Mouse (Mus musculus) cerebellum, adult 2 months (tissue): ENCODE measurements around the gene H2-T3. TPM values are rescaled to one million over a fixed set of nuclear protein-coding genes. Genes with fewer than 3 reads are reported as not detected.
"Not testable (repeated sequence)": the region's sequence is repeated elsewhere in the genome, so short reads cannot be mapped to it uniquely, and the experiment has no call there.

ENCODE experiments used
- DNase-seq, 2 experiments: peaks; one replicate each; pipeline ENCODE4 v3.0.0; 2021
- H3K27ac ChIP-seq: fragments of 200-500 bp; 2 replicates; pipeline ENCODE4 v1.5.1; 2012; ENCODE audit warnings: low read length, control low read depth, inconsistent platforms; ENCODE audit not compliant: insufficient read depth
- H3K27me3 ChIP-seq: fragments of 200-500 bp; 2 replicates; pipeline ENCODE4 v1.6.1; 2012; ENCODE audit warnings: inconsistent platforms, mild to moderate bottlenecking, low read length, moderate library complexity; ENCODE audit not compliant: control insufficient read depth, insufficient read depth
- H3K4me1 ChIP-seq: fragments of 200-500 bp; 2 replicates; pipeline ENCODE4 v1.6.1; 2011; ENCODE audit warnings: low read length; ENCODE audit not compliant: control insufficient read depth, insufficient read depth
- H3K4me3 ChIP-seq: fragments of 200-500 bp; replicated peaks from 2 replicates; pipeline ENCODE3; 2011; ENCODE audit warnings: mild to moderate bottlenecking, low read depth, low read length, control low read depth; ENCODE audit not compliant: insufficient read depth
- CTCF ChIP-seq: fragments of 200-500 bp; IDR thresholded peaks from 2 replicates; pipeline ENCODE4 v1.5.1; 2011; ENCODE audit warnings: low read depth, mild to moderate bottlenecking, control low read depth, low read length, moderate library complexity, borderline replicate concordance; ENCODE audit not compliant: insufficient read depth
- POLR2A ChIP-seq: fragments of 200-500 bp; IDR thresholded peaks from 2 replicates; pipeline ENCODE4 v1.6.1; 2011; ENCODE audit warnings: low read length, control low read depth, borderline replicate concordance; ENCODE audit not compliant: insufficient read depth
- WGBS: fragments of 180-500 bp; shearing (Covaris S2); methylation state at CpG from one replicate; pipeline ENCODE4 v1.1.7; 2018; 5-methylcytosine and 5-hydroxymethylcytosine counted together
- polyA plus RNA-seq: library from polyadenylated mRNA; depleted of rRNA; stranded (reverse); fragments of >200 nt; gene quantifications from 2 replicates; pipeline ENCODE4 v1.2.3, GENCODE M21; 2012

Gene H2-T3
- polyA plus RNA-seq, 1 experiment = not detected

DNA sequence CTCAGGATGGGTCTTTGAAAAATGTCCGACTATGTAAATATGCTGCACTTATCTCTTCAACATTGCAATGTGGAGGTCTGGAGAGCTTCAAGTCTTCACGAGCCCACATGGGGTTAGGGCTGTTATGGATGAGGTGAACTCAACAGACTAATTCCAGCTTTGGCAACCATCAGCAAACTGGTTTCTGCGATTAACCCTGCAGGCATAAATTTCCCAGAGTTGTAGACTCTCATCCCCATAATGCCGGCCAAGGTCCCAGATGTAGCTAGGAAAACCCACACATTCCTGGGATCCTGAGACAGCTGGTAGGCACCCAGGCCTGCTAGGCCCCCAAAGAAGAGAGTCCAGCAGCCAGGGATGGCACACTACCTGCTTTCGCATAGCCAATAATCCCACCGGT lies 4.4 kb upstream of the H2-T3 start:
- WGBS = 75% methylated on average over 6 of the region's 6 CpGs
- Histone ChIP-seq H3K4me3 (no peak overlapping the region), H3K27ac (no peak overlapping the region), H3K4me1 (no peaks in the 10 kb centered on the region), H3K27me3 (no peaks in the 10 kb centered on the region; the same call in 1 of the 2 replicates)
- TF ChIP-seq POLR2A (no peak), CTCF (no peak)
- DNase-seq = no peak

DNA sequence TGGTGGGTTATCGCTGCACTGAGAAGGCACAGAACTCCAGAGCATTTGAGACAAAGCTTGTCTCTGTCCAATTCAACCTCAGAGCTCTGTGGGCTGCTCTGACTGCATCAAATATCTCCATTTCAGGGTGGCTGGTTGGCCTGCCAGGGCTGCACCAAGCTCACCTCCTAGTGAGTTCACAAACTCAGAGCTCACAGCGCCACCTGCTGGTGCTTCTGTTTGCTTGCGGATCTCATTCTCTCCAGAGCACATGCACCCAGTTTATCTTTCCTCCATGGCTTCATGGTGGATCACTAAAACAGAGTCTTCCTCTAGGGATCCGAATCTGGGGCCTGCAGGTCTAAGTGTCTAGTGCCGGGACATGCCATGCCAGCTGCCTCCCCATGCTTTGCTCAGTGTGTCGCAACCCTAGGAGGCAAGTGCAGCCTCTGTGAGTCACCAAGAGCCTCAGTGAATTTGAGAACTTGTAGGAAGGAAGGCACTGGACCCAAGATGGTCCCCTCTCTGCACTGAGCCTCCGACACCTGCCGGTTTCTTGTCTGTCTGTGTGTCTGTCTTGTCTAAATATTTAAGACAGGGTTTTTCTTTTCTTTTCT lies 3.6 kb upstream of the H2-T3 start:
- Histone ChIP-seq H3K27me3 (no peaks in the 10 kb centered on the region; the same call in 1 of the 2 replicates), H3K4me3 (no peak overlapping the region), H3K27ac (no peak overlapping the region), H3K4me1 (no peaks in the 10 kb centered on the region)
- TF ChIP-seq POLR2A (no peak), CTCF (peak; percentile 50; the same call in 1 of the 2 replicates)
- WGBS = 32% methylated on average over 8 of the region's 8 CpGs
- peak in 1 of 2 experiments; percentile 14 for DNase-seq

GRCm38 (mm10) chr17:36192371-36192770 lies 2.3 kb upstream of the H2-T3 start:
- Histone ChIP-seq H3K27me3 (no peaks in the 10 kb centered on the region; the same call in 1 of the 2 replicates), H3K4me1 (no peaks in the 10 kb centered on the region), H3K4me3 (no peak overlapping the region), H3K27ac (no peak overlapping the region)
- TF ChIP-seq POLR2A (no peak), CTCF (no peak)
- WGBS = 60% methylated on average over 2 of the region's 2 CpGs
- DNase-seq = no peak

- no peak overlapping the region for H3K4me3 ChIP-seq
- no peak overlapping the region for H3K27ac ChIP-seq
- 45% methylated on average over 18 of the region's 18 CpGs for WGBS
- no peak for DNase-seq
- H3K4me1 ChIP-seq = no peaks in the 10 kb centered on the region
- no peaks in the 10 kb centered on the region; the same call in 1 of the 2 replicates for H3K27me3 ChIP-seq
- TF ChIP-seq CTCF (no peak), POLR2A (no peak)
Measured at GRCm38 (mm10) chr17:36189491-36190168, 457 bp downstream of the H2-T3 start.

- H3K4me3 ChIP-seq = no peak overlapping the region
- DNase-seq = no peak
- 47% methylated on average over 3 of the region's 3 CpGs for WGBS
- no peaks in the 10 kb centered on the region; the same call in 1 of the 2 replicates for H3K27me3 ChIP-seq
- H3K27ac ChIP-seq = no peak overlapping the region
- TF ChIP-seq CTCF (no peak), POLR2A (no peak)
- H3K4me1 ChIP-seq = no peaks in the 10 kb centered on the region
Measured at GRCm38 (mm10) chr17:36187540-36187939, 2.5 kb downstream of the H2-T3 start.

DNA sequence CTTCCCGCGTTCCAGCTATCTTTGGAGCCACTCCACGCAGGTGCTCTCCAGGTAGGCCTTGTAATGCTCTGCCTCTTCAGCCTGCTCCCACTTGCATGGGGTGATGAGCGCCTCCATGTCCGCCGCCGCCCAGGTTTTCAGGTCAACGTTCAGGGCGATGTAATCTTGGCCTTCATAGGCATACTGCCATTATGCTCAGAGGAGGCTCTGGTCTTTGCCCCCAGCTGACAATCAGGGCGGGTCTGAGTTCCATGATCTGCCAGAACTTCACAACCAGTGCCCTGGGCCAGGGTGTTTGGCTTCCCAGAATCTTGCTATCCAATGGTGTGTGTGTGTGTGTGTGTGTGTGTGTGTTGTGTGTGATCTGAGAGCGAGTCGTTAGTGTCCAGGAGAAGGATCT lies 7.9 kb downstream of the H2-T3 start:
- no peak overlapping the region for H3K4me3 ChIP-seq
- TF ChIP-seq CTCF (no peak), POLR2A (no peak)
- no peak overlapping the region for H3K27ac ChIP-seq
- no peaks in the 10 kb centered on the region; the same call in 1 of the 2 replicates for H3K27me3 ChIP-seq
- 78% methylated on average over 12 of the region's 12 CpGs for WGBS
- no peak for DNase-seq
- no peaks in the 10 kb centered on the region for H3K4me1 ChIP-seq

DNA sequence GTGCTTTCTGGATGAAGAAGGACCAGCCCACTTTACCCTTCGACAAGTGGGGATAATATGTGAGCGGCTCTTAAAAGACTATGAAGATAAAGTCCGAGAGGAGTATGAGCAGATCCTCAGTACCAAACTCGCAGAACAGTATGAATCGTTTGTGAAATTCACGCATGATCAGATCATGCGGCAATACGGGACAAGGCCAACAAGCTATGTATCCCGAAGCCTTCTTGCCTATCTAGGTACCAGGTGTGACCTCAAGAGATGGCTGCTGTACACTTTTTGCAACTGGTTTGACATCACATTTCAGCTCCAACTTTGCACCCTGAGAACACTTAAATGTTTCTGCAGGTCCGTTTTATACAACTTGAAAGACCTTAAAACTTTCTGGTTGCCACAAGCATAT lies 10.6 kb downstream of the H2-T3 start:
- not testable (repeated sequence) for H3K4me1 ChIP-seq, H3K27ac ChIP-seq, H3K4me3 ChIP-seq, DNase-seq, H3K27me3 ChIP-seq
- WGBS = 13% methylated on average over 10 of the region's 10 CpGs

DNA sequence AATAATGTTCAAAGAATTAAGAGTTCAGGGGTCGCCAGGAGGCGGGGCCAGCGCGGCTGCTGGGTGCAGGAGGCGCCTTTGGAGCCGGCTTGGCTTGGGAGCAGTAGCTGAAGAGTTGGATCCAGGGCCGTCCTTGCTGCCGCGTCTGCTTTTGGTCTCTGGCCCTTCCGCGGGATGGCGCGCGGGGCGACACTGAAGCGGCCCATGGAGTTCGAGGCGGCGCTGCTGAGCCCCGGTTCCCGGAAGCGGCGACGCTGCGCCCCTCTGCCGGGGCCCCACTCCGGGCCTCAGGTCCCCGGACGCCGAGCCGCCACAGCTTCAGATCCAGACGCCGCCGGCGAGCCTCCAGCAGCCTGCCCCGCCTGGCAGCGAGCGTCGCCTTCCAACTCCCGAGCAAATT lies 11.1 kb downstream of the H2-T3 start:
- not testable (repeated sequence) for DNase-seq, H3K4me3 ChIP-seq, H3K27me3 ChIP-seq, H3K27ac ChIP-seq, H3K4me1 ChIP-seq
- WGBS = under 1% methylated on average over 40 of the region's 40 CpGs

DNA sequence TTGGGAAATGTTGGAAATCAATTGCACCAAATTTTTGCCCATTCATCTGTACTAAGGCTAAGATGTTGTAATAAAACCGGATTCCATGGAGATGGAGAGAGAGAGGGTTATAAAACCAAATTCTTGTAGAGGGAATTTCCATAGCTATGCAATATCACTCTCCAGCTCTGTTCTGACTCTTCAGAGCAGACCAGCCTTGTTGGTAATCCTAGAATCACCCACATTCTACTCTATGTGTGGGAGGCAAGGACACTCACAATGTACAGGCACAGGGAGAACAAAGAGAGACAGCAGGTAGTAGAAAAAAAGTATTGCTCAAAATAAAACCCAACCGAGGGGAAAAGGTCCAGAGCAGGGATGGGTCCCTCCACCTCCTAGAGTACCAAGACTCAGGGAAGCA lies 14.0 kb downstream of the H2-T3 start:
- H3K27ac ChIP-seq, H3K27me3 ChIP-seq, DNase-seq, H3K4me3 ChIP-seq, H3K4me1 ChIP-seq: not testable (repeated sequence)
- no CpG with 5 or more reads among the region's 2 CpGs for WGBS
